Mouse (Mus musculus): ENCODE data around the gene Klf11.

GRCm38 (mm10) chr12:24683461-24683860, 32.4 kb downstream of the Klf11 start:
- TF ChIP-seq CTCF (IDR thresholded peaks at IDR 0.05; ENCODE audit: low read depth, low read length): no peak
- no peak for TF ChIP-seq POLR2A (IDR thresholded peaks at IDR 0.05; ENCODE audit: borderline replicate concordance, low read depth, low read length)

Measured in bone marrow macrophage, adult 2 months (primary cell).